Mouse (Mus musculus): ENCODE data around the gene Inpp5k.
A peak's percentile ranks its signal among the peaks of the same experiment; 100 is the strongest.
"Not testable (repeated sequence)": the region's sequence is repeated elsewhere in the genome, so short reads cannot be mapped to it uniquely, and the experiment has no call there.

Gene Inpp5k

GRCm38 (mm10) chr11:75677881-75678746 is 47.3 kb downstream of the Inpp5k start:
- peak; percentile 63 for DNase-seq (ENCODE audit: low read depth)

- peak; percentile 99 for DNase-seq (ENCODE audit: low read depth)
Observed at GRCm38 (mm10) chr11:75678747-75679438, 48.1 kb downstream of the Inpp5k start, which contains the start of gene Crk. Gene Crk (plus strand): TSS chr11:75679259.

GRCm38 (mm10) chr11:75679439-75680171 is 48.8 kb downstream of the Inpp5k start:
- DNase-seq (ENCODE audit: low read depth): peak; percentile 64

- no peak for DNase-seq (ENCODE audit: low read depth)
Observed at GRCm38 (mm10) chr11:75684462-75684861, 53.7 kb downstream of the Inpp5k start.

- no peak for DNase-seq (ENCODE audit: low read depth)
Observed at GRCm38 (mm10) chr11:75684956-75685355, 54.2 kb downstream of the Inpp5k start.

DNA sequence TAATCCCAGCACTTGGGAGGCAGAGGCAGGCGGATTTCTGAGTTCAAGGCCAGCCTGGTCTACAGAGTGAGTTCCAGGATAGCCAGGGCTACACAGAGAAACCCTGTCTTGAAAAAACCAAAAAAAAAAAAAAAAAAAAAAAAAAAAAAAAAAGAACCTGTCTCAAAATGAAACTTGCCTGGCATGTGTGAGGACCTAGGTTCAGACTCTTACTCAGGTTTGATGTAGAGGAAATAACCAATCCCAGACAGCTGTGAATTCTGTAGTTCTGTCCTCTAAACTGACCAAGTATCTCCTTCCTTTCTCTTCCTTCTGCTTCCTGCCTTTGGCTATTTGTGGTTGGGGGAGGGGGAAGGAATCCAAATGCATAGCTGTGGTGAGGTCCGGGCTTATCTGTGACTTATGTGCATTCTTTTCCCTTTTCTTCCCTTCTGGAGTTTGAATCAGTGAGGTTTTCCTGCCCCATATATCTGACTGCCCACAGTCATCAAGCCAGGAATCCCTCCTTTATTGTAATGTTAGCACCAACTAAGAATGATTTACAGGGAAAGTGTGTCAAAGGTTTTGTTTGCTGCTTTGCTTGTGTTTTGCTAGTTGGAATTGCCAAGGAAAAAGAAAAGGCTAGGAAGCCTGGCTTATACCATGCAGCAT is 56.7 kb downstream of the Inpp5k start:
- DNase-seq (ENCODE audit: low read depth): peak; percentile 85

GRCm38 (mm10) chr11:75688132-75688531 is 57.3 kb downstream of the Inpp5k start:
- peak; percentile 62 for DNase-seq (ENCODE audit: low read depth)

DNA sequence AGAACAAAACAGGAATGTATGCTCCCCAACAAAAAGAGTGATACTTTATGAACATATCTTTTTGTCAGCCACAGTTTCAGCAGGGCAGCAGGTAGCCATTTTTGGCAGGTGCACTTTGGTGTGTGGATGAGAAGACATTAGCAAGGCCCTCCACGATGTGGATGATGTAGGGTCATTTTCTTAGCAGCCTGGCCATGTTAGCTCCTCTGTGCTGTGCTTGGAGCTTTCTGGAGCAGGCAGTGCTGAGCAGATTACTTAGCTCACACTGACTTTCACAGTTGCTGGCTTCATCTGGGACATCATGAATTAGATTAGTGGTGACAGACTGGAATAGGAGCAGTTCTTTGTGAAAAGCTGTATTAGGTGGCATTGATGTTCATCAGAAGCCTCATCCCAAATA is 59.2 kb downstream of the Inpp5k start:
- no peak for DNase-seq (ENCODE audit: low read depth)

DNA sequence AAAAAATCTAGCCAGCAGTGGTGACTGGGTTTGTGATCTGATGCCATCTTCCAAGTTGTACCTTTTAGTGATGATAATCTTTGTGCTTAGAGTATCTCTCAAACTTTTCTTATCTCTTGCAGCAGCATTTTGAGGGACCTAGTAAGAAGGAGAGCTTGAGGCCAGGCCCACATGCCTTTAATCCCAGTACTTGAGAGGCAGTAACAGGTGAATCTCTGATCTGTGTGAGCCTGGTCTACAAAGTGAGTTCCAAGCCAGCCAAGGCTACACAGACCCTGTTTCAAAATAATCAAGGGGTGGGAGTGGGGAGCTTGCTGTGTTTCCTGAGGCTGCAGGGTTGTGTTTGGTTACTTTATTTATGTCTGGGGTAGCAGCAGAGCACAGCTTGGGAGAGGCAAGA is 60.3 kb downstream of the Inpp5k start:
- no peak for DNase-seq (ENCODE audit: low read depth)

GRCm38 (mm10) chr11:75693570-75693969 is 62.8 kb downstream of the Inpp5k start:
- DNase-seq (ENCODE audit: low read depth): no peak

GRCm38 (mm10) chr11:75697464-75697863 is 66.7 kb downstream of the Inpp5k start:
- not testable (repeated sequence) for DNase-seq (ENCODE audit: low read depth)
